Mouse (Mus musculus) midbrain, embryonic 11.5 days (tissue): ENCODE measurements around the gene Fxyd3. TPM values are rescaled to one million over a fixed set of nuclear protein-coding genes. Genes with fewer than 3 reads are reported as not detected.

ENCODE experiments used
- ATAC-seq: fragments of 200-750 bp; cut with Nextera tagmentation; 2 replicates; pipeline ENCODE4 v1.8.0; 2017; ENCODE audit warnings: moderate TSS enrichment, moderate library complexity; ENCODE audit not compliant: low FRiP score
- DNase-seq: peaks from one replicate; pipeline ENCODE4 v3.0.0; 2015; ENCODE audit warnings: low spot score; ENCODE audit errors: missing footprints
- H3K27ac ChIP-seq: fragments of 300-500 bp; sonication (generic); 2 replicates; pipeline ENCODE4 v1.5.1; 2014; ENCODE audit warnings: low read depth, low read length
- H3K27me3 ChIP-seq: fragments of 300-500 bp; sonication (generic); 2 replicates; pipeline ENCODE4 v1.6.1; 2014; ENCODE audit warnings: mild to moderate bottlenecking, low read length, moderate library complexity, mixed read lengths; ENCODE audit not compliant: control insufficient read depth, insufficient read depth
- H3K36me3 ChIP-seq: fragments of 300-500 bp; sonication (generic); 2 replicates; pipeline ENCODE4 v1.6.1; 2014; ENCODE audit warnings: mild to moderate bottlenecking, low read length, moderate library complexity, mixed read lengths; ENCODE audit not compliant: control insufficient read depth, insufficient read depth
- H3K4me1 ChIP-seq: fragments of 300-500 bp; sonication (generic); 2 replicates; pipeline ENCODE4 v1.6.1; 2014; ENCODE audit warnings: low read length; ENCODE audit not compliant: control insufficient read depth, insufficient read depth
- H3K4me2 ChIP-seq: fragments of 300-500 bp; sonication (generic); 2 replicates; pipeline ENCODE4 v1.6.1; 2014; ENCODE audit warnings: mild to moderate bottlenecking, moderate library complexity
- H3K4me3 ChIP-seq: fragments of 300-500 bp; sonication (generic); 2 replicates; pipeline ENCODE4 v1.5.1; 2014; ENCODE audit warnings: low read depth, low read length
- H3K9ac ChIP-seq: fragments of 300-500 bp; sonication (generic); 2 replicates; pipeline ENCODE4 v1.6.1; 2014; ENCODE audit warnings: low read length
- H3K9me3 ChIP-seq: fragments of 300-500 bp; sonication (generic); 2 replicates; pipeline ENCODE4 v1.6.1; 2016; ENCODE audit warnings: low read length; ENCODE audit not compliant: control insufficient read depth
- WGBS: fragments of 180-500 bp; shearing (Covaris S2); extraction: QIAGEN DNeasy Blood & Tissue Kit; methylation state at CpG from one replicate; pipeline ENCODE4 v1.1.7; 2014; 5-methylcytosine and 5-hydroxymethylcytosine counted together
- polyA plus RNA-seq: library from polyadenylated mRNA; unstranded; fragments of >200 nt; fragmentation: Nextera tagmentation; extraction: Ambion mirVana; gene quantifications from 2 replicates; pipeline ENCODE4 v1.2.1, GENCODE M21; 2014

Fxyd3 gene
- polyA plus RNA-seq, 1 experiment from 2014 or later = 2.3 TPM

GRCm38 (mm10) chr7:31069491-31069890 is 7.0 kb downstream of the Fxyd3 start:
- ATAC-seq = no peak

GRCm38 (mm10) chr7:31067836-31068235 is 8.7 kb downstream of the Fxyd3 start:
- H3K9ac ChIP-seq = no peak overlapping the region
- DNase-seq (no peak), ATAC-seq (no peak)
- no peak overlapping the region for H3K4me3 ChIP-seq
- H3K4me2 ChIP-seq = no peak overlapping the region
- WGBS = 41% methylated on average over 5 of the region's 5 CpGs
- H3K9me3 ChIP-seq = no peaks in the 10 kb centered on the region
- no peaks in the 10 kb centered on the region for H3K27me3 ChIP-seq
- H3K4me1 ChIP-seq = no peaks in the 10 kb centered on the region
- no peak overlapping the region for H3K27ac ChIP-seq
- no peaks in the 10 kb centered on the region for H3K36me3 ChIP-seq

More at GRCm38 (mm10) chr7:31069491-31069890, 7.0 kb downstream of the Fxyd3 start:
- no peaks in the 10 kb centered on the region for H3K36me3 ChIP-seq
- H3K9ac ChIP-seq = no peak overlapping the region
- 90% methylated on average over 14 of the region's 14 CpGs for WGBS
- H3K4me2 ChIP-seq = no peak overlapping the region
- no peaks in the 10 kb centered on the region for H3K9me3 ChIP-seq
- no peak overlapping the region for H3K27ac ChIP-seq
- peak; percentile 21 for DNase-seq
- no peaks in the 10 kb centered on the region for H3K27me3 ChIP-seq
- no peaks in the 10 kb centered on the region for H3K4me1 ChIP-seq
- no peak overlapping the region for H3K4me3 ChIP-seq

DNA sequence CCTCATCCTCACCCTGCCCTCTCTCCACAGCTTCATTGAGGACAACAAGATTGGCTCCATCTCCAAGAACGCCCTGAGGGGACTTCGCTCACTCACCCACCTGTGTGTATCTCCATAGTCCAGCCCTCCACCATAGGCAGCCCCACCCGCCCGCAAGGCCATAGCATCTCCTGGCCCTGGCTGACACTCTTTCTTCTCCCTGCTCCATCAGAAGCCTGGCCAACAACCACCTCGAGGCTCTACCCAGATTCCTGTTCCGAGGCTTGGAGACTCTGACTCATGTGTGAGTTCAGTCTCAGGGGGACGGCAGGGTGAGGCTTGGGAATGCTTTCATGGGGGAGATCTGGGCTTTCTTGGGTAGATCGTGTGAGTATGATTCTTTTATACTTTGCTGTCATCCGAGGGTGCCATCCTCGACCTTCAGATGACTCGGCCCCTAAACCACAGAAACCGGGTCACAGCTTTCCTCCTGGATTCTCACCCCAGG is 13.4 kb downstream of the Fxyd3 start:
- H3K4me1 ChIP-seq = no peaks in the 10 kb centered on the region
- ATAC-seq (no peak), DNase-seq (no peak)
- H3K9ac ChIP-seq = no peak overlapping the region
- H3K4me2 ChIP-seq = no peak overlapping the region
- H3K27me3 ChIP-seq = no peaks in the 10 kb centered on the region
- no peaks in the 10 kb centered on the region for H3K9me3 ChIP-seq
- H3K36me3 ChIP-seq = no peaks in the 10 kb centered on the region
- H3K27ac ChIP-seq = no peak overlapping the region
- 84% methylated on average over 12 of the region's 12 CpGs for WGBS
- no peak overlapping the region for H3K4me3 ChIP-seq

- DNase-seq (no peak), ATAC-seq (no peak)
- H3K9me3 ChIP-seq = no peaks in the 10 kb centered on the region
- H3K4me3 ChIP-seq = no peak overlapping the region
- no peak overlapping the region for H3K9ac ChIP-seq
- no peak overlapping the region for H3K27ac ChIP-seq
- no peaks in the 10 kb centered on the region for H3K36me3 ChIP-seq
- no peaks in the 10 kb centered on the region for H3K27me3 ChIP-seq
- WGBS = 87% methylated on average over 7 of the region's 7 CpGs
- H3K4me1 ChIP-seq = no peaks in the 10 kb centered on the region
- H3K4me2 ChIP-seq = no peak overlapping the region
Measured at GRCm38 (mm10) chr7:31060621-31061010, 15.9 kb downstream of the Fxyd3 start.

GRCm38 (mm10) chr7:31059919-31060620 is 16.4 kb downstream of the Fxyd3 start:
- Histone ChIP-seq H3K9me3 (no peaks in the 10 kb centered on the region), H3K27me3 (no peaks in the 10 kb centered on the region), H3K36me3 (no peaks in the 10 kb centered on the region), H3K9ac (0 out of 2 replicates have a peak overlapping the region, but pooled peaks have one; percentile 14), H3K4me3 (no peak overlapping the region), H3K4me2 (no peak overlapping the region), H3K27ac (no peak overlapping the region), H3K4me1 (peaks cover 2% of the 10 kb centered on the region; the same call in 1 of the 2 replicates)
- WGBS = 69% methylated on average over 11 of the region's 11 CpGs
- DNase-seq (no peak), ATAC-seq (no peak; the same call in 1 of the 2 replicates)

DNA sequence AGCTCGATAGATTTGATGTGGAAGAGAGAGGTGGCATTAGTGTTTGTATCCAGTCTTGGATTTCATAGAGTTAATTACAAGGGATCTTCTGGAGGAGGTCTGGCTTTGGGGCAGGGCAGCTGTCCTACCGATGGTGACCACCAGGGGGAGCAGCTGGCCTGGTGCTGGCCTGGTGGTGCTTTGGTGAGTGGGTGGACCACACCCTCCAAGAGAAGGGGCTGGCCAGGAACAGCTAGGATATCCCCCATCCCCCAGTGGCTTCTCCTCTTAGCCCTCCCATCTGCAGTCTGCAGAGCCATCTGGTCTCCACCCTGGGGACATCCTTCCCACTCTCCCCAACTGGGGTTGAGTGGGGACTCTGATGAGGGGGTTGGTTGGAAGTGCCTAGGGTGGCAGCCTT is 17.4 kb downstream of the Fxyd3 start, which contains the start of gene Lgi4:
TSS of gene Lgi4 (plus strand) at position 235 of the 400 bp plus-strand sequence.
- H3K4me2 ChIP-seq = no peak within 1 kb of the TSS
- ATAC-seq = peak; percentile 85

GRCm38 (mm10) chr7:31058211-31058610 is 18.3 kb downstream of the Fxyd3 start:
- Histone ChIP-seq H3K4me2 (no peak overlapping the region), H3K27ac (no peak overlapping the region), H3K9me3 (no peaks in the 10 kb centered on the region), H3K9ac (no peak overlapping the region), H3K27me3 (peaks cover 13% of the 10 kb centered on the region), H3K4me3 (no peak overlapping the region), H3K36me3 (no peaks in the 10 kb centered on the region), H3K4me1 (peaks cover 2% of the 10 kb centered on the region)
- ATAC-seq = no peak
- whole genome bisulfite sequencing = 83% methylated on average over 6 of the region's 6 CpGs
- no peak for DNase-seq

More for the DNA sequence above, 17.4 kb downstream of the Fxyd3 start, which contains the start of gene Lgi4:
- H3K9me3 ChIP-seq = no peaks in the 10 kb centered on the region
- H3K27me3 ChIP-seq = peaks cover 4% of the 10 kb centered on the region; the same call in 1 of the 2 replicates
- 2% methylated on average over 2 of the region's 2 CpGs for WGBS
- peak; percentile 99 for DNase-seq
- H3K36me3 ChIP-seq = no peaks in the 10 kb centered on the region
- peaks cover 2% of the 10 kb centered on the region for H3K4me1 ChIP-seq
- H3K27ac ChIP-seq = no peak within 1 kb of the TSS
- 0 out of 2 replicates have a peak within 1 kb of the TSS, but pooled peaks have one; percentile 14 for H3K9ac ChIP-seq
- no peak within 1 kb of the TSS for H3K4me3 ChIP-seq

- no peak for DNase-seq
- 72% methylated on average over 5 of the region's 5 CpGs for WGBS
- H3K27me3 ChIP-seq = peaks cover 18% of the 10 kb centered on the region
- no peaks in the 10 kb centered on the region for H3K9me3 ChIP-seq
- no peak overlapping the region for H3K4me3 ChIP-seq
- peaks cover 5% of the 10 kb centered on the region for H3K4me1 ChIP-seq
- ATAC-seq = no peak
- no peak overlapping the region for H3K27ac ChIP-seq
- H3K36me3 ChIP-seq = no peaks in the 10 kb centered on the region
- no peak overlapping the region for H3K9ac ChIP-seq
- H3K4me2 ChIP-seq = no peak overlapping the region
Measured at GRCm38 (mm10) chr7:31057730-31058129, 18.8 kb downstream of the Fxyd3 start.

GRCm38 (mm10) chr7:31057071-31057470 is 19.4 kb downstream of the Fxyd3 start, which contains the start of gene Fxyd1:
Fxyd1 (minus strand) TSS chr7:31057199.
- 78% methylated on average over 2 of the region's 2 CpGs for WGBS
- H3K36me3 ChIP-seq = no peaks in the 10 kb centered on the region
- H3K27me3 ChIP-seq = peaks cover 24% of the 10 kb centered on the region
- no peak within 1 kb of the TSS for H3K9ac ChIP-seq
- no peak within 1 kb of the TSS for H3K4me2 ChIP-seq
- H3K9me3 ChIP-seq = no peaks in the 10 kb centered on the region
- peaks cover 11% of the 10 kb centered on the region for H3K4me1 ChIP-seq
- no peak within 1 kb of the TSS for H3K4me3 ChIP-seq
- no peak within 1 kb of the TSS for H3K27ac ChIP-seq
- DNase-seq (no peak), ATAC-seq (no peak)
